Mouse (Mus musculus): ENCODE results near the gene Larp7. TPM values are rescaled to one million over a fixed set of nuclear protein-coding genes. Genes with fewer than 3 reads are reported as not detected.

Larp7 gene
- 48.5 and 53.3 TPM in 2 replicates for polyA plus RNA-seq (2015; fragmentation: Nextera tagmentation; extraction: Ambion mirVana)

DNA sequence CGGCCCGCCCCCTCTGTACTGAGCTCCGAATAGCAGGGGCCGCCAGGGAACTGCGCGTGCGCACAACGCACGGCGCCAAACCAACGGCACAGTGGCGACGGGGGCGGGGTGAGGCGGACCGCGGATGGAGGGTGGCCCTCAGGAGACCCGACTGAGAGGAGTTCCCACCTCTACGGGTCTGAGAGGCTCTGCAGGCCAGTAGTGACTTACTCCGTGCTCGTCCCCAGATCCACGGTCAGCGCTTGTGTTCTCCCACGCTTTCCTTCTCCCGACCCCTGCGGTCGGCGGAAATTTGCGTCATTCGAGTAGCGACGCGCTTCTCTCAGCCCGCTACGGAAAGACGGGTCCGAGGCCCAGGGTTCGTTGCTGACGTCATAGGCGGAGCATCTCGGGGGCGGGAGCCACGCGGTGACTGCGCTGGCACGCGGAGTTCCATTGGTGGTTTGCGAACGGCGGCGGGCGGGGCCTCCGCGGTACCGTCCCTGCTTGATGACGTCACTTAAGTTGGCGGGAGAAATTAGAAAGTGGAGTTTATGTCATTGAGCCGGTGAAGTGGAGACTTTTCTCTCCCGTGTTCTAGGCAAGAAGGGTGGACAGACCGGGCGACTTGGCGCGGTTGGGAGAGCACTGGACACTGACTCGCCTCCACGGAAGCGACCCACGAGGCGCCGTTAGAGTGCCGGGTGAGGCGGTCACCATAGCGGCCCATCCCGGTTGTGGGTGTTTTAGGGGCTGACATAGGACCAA is at the start of gene Larp7, which contains the start of gene Zgrf1:
Gene Larp7 (minus strand): TSS at position 377 of the 747 bp plus-strand sequence.
Gene Zgrf1 (plus strand): TSS at position 517 of the 747 bp plus-strand sequence.
- ATAC-seq = peak; percentile 100
- Histone ChIP-seq H3K27ac (peak within 1 kb of the TSS; percentile 95), H3K9ac (peak within 1 kb of the TSS; percentile 71), H3K4me3 (replicated peaks) (peak within 1 kb of the TSS; percentile 65), H3K4me2 (replicated peaks) (peak within 1 kb of the TSS; percentile 57), H3K9me3 (no peaks in the 10 kb centered on the region), H3K4me1 (replicated peaks) (0 out of 2 replicates have a peak, but pooled peaks cover 3% of the 10 kb centered on the region), H3K27me3 (replicated peaks) (no peaks in the 10 kb centered on the region), H3K36me3 (no peaks in the 10 kb centered on the region)
- under 1% methylated on average over 72 of the region's 73 CpGs for WGBS

DNA sequence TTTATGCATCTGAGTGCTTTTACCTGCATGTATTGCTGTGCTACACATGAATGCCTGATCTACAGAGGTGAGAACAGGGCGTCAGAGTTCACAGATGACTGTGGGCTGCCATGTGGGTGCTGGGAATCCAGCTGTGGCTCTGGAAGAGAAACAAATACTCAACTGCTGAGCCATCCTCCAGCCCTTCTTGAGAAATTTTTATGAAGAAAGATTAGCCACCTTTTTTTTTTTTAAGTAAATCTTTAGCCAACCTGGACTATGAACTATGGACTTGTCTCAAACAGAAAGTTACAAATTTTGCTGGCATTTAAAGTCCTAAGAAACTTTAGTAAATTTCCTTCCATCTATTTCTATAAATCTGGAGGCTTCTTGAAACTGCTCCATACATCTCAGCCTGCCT is 44.0 kb upstream of the Larp7 start:
- Histone ChIP-seq H3K9me3 (no peaks in the 10 kb centered on the region), H3K4me2 (replicated peaks) (no peak overlapping the region), H3K4me1 (replicated peaks) (no peaks in the 10 kb centered on the region), H3K27ac (no peak overlapping the region), H3K27me3 (replicated peaks) (no peaks in the 10 kb centered on the region), H3K4me3 (replicated peaks) (no peak overlapping the region), H3K9ac (no peak overlapping the region), H3K36me3 (0 out of 2 replicates have a peak, but pooled peaks cover 4% of the 10 kb centered on the region)
- WGBS = 83% methylated on average over 1 of the region's 1 CpGs
- ATAC-seq = no peak

DNA sequence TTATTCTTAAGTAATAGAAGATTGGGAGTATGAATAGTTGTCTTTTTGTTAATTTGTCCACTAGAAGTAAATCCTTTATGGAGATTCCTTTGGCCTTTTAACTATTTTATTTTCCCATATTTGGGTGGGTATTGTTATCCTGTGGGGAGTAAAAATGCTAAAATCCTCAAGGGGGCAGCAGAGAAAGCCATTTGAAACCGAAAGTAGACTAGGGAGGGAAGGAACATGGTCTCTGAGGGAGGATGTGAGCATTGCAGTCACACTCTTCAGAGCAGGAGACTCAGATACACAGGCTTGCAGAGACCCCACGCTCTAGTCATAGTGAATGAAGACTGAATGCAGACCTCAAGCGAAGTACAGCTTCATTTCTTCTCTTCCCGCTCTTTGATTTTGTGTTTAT is 19.4 kb upstream of the Larp7 start:
- H3K27ac ChIP-seq = no peak overlapping the region
- no peaks in the 10 kb centered on the region for H3K27me3 ChIP-seq (replicated peaks)
- H3K9me3 ChIP-seq = no peaks in the 10 kb centered on the region
- no peak overlapping the region for H3K4me3 ChIP-seq (replicated peaks)
- peak; percentile 55; the same call in 1 of the 2 replicates for ATAC-seq
- no peaks in the 10 kb centered on the region for H3K4me1 ChIP-seq (replicated peaks)
- H3K9ac ChIP-seq = no peak overlapping the region
- H3K4me2 ChIP-seq (replicated peaks) = no peak overlapping the region
- peaks cover 4% of the 10 kb centered on the region; the same call in 1 of the 2 replicates for H3K36me3 ChIP-seq
- 61% methylated on average over 4 of the region's 4 CpGs for WGBS

DNA sequence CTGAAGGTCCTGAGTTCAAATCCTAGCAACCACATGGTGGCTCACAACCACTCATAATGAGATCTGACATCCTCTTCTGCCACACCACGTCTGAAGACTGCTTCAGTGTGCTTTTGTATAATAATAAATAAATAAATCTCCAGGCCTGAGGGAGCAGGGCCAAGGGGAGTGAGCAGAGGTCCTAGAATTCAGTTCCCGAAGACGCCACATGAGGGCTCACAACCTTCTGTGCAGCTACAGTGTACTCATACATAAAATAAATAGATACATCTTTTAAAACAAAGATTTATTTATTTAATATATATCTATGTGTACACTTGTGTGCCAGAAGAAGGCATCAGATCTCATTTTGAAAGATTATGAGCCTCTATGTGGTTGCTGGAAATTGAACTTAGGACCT is 12.0 kb upstream of the Larp7 start:
- H3K9ac ChIP-seq = no peak overlapping the region
- H3K36me3 ChIP-seq = peaks cover 9% of the 10 kb centered on the region; the same call in 1 of the 2 replicates
- no peak for ATAC-seq
- no peak overlapping the region for H3K4me2 ChIP-seq (replicated peaks)
- H3K4me1 ChIP-seq (replicated peaks) = no peaks in the 10 kb centered on the region
- no peak overlapping the region for H3K4me3 ChIP-seq (replicated peaks)
- 72% methylated on average over 3 of the region's 3 CpGs for WGBS
- H3K9me3 ChIP-seq = no peaks in the 10 kb centered on the region
- no peak overlapping the region for H3K27ac ChIP-seq
- H3K27me3 ChIP-seq (replicated peaks) = no peaks in the 10 kb centered on the region

DNA sequence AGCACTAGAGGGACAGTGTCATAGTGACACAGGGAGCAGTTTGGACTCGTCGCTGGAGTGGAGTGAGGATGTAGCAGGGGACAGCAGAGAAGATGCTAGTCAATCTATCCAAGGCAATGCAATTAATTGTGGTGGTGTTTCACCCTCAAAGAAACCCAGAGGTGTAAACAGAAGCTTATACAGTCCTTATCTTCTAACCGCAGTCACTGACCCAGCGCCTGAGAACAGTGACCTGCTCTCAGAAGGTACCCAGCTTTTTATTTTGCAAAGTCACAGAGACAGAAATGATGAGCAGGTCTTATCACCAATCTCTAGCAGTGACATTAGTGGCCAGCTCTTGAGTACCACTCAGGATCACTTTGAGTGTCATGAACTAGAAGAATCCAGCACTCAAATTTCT is 9.8 kb upstream of the Larp7 start:
- 89% methylated on average over 4 of the region's 4 CpGs for WGBS
- ATAC-seq = no peak
- Histone ChIP-seq H3K27ac (no peak overlapping the region), H3K27me3 (replicated peaks) (no peaks in the 10 kb centered on the region), H3K36me3 (peaks cover 9% of the 10 kb centered on the region; the same call in 1 of the 2 replicates), H3K4me1 (replicated peaks) (no peaks in the 10 kb centered on the region), H3K4me2 (replicated peaks) (no peak overlapping the region), H3K9me3 (no peaks in the 10 kb centered on the region), H3K4me3 (replicated peaks) (no peak overlapping the region), H3K9ac (no peak overlapping the region)

DNA sequence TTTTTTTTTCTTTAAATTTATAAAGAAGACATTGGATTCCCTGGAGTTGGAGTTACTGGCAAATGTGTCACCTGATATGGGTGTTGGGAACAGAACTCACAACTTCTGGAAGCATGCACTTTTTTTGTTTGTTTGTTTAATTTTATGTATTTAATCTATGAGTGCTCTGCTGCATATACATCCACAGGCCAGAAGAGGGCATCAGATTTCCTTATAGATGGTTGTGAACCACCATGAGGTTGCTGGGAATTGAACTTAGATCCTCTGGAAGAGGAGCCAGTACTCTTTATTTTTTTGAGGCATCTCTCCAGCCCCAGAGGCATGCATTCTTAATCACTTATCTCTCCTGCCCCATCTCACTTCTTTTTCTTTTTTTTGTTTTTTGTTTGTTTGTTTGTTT is 5.1 kb upstream of the Larp7 start:
- no peak overlapping the region for H3K27ac ChIP-seq
- H3K9ac ChIP-seq = no peak overlapping the region
- no peaks in the 10 kb centered on the region for H3K27me3 ChIP-seq (replicated peaks)
- no peak overlapping the region for H3K4me2 ChIP-seq (replicated peaks)
- H3K36me3 ChIP-seq = peaks cover 9% of the 10 kb centered on the region; the same call in 1 of the 2 replicates
- 0 out of 2 replicates have a peak, but pooled peaks cover 3% of the 10 kb centered on the region for H3K4me1 ChIP-seq (replicated peaks)
- no peak for ATAC-seq
- H3K4me3 ChIP-seq (replicated peaks) = no peak overlapping the region
- H3K9me3 ChIP-seq = no peaks in the 10 kb centered on the region

DNA sequence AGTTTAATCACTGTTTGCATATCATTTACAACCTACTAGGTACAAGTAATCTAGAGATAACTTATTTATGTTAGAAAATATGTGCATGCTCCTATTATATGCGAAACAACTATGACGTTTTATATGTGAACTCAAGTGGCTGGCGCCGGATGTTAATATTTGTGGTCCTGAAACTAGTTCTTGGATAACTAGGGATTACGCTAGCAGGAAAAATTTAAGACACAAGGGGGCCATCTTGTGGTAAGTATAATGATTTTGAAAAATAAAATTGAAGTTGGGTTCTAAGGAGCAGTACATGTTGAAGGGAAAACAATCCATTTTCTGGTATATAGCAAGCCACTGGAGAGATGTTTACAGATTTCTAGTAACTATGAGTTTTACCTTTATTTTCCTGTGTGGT is 1.6 kb upstream of the Larp7 start:
- Histone ChIP-seq H3K36me3 (no peaks in the 10 kb centered on the region), H3K4me3 (replicated peaks) (no peak overlapping the region), H3K27ac (no peak overlapping the region), H3K4me2 (replicated peaks) (peak overlapping the region; percentile 57), H3K27me3 (replicated peaks) (no peaks in the 10 kb centered on the region), H3K9me3 (no peaks in the 10 kb centered on the region), H3K9ac (0 out of 2 replicates have a peak overlapping the region, but pooled peaks have one; percentile 23), H3K4me1 (replicated peaks) (0 out of 2 replicates have a peak, but pooled peaks cover 3% of the 10 kb centered on the region)
- 42% methylated on average over 5 of the region's 5 CpGs for WGBS
- ATAC-seq = no peak

DNA sequence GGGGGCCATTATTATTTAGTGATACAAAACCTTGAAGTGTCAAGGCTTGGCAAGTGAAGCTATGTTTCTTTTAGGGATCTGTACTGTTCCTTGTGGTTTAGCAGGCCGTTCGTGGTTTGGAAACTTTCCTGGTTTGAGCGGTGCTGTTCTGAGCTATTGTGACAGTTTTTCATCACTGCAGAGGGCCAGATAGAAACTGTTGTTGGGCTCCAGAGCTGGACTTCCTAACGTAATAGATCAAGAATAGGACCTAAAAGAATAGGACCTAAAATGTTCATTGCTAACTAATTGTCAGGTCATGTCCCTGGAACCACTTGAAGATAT is 533 bp upstream of the Larp7 start:
- Histone ChIP-seq H3K4me3 (replicated peaks) (peak overlapping the region; percentile 65), H3K9me3 (no peaks in the 10 kb centered on the region), H3K4me1 (replicated peaks) (0 out of 2 replicates have a peak, but pooled peaks cover 3% of the 10 kb centered on the region), H3K9ac (peak overlapping the region; percentile 47), H3K4me2 (replicated peaks) (peak overlapping the region; percentile 57), H3K36me3 (no peaks in the 10 kb centered on the region), H3K27me3 (replicated peaks) (no peaks in the 10 kb centered on the region), H3K27ac (peak overlapping the region; percentile 18; the same call in 1 of the 2 replicates)
- WGBS = 0% methylated on average over 4 of the region's 4 CpGs
- 0 out of 2 replicates have a peak, but pooled peaks have one; percentile 1 for ATAC-seq

DNA sequence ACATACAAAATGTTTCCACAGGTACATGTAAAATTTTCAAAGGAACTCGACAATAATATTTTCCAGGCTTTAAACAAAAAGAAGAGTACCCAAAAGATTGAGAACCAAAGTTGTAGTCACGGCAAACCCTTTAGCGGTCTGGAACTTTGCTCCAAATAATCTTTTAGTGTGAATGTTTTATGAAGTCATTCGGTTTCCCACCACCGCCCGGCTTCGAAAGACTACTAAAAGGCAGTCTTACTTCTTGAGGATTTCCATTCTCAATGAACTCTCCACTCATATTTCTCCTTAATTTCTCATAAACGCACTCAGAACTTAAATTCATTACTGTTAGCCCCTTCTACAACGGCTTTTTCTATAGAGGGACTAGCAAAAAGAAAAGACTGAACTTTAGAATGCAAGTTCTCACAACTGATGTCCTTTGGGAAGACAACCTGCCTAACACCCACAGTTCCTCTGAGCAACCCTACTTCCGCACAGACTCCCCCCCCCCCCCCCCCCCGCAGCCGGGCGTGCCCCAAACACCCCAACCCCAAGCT is 646 bp downstream of the Larp7 start:
- peak overlapping the region; percentile 50 for H3K4me2 ChIP-seq (replicated peaks)
- H3K9ac ChIP-seq = peak overlapping the region; percentile 71; the same call in 1 of the 2 replicates
- ATAC-seq = no peak
- 5% methylated on average over 12 of the region's 13 CpGs for WGBS
- no peaks in the 10 kb centered on the region for H3K27me3 ChIP-seq (replicated peaks)
- H3K4me3 ChIP-seq (replicated peaks) = peak overlapping the region; percentile 65
- no peaks in the 10 kb centered on the region for H3K36me3 ChIP-seq
- no peaks in the 10 kb centered on the region for H3K9me3 ChIP-seq
- H3K27ac ChIP-seq = no peak overlapping the region
- H3K4me1 ChIP-seq (replicated peaks) = 0 out of 2 replicates have a peak, but pooled peaks cover 3% of the 10 kb centered on the region

DNA sequence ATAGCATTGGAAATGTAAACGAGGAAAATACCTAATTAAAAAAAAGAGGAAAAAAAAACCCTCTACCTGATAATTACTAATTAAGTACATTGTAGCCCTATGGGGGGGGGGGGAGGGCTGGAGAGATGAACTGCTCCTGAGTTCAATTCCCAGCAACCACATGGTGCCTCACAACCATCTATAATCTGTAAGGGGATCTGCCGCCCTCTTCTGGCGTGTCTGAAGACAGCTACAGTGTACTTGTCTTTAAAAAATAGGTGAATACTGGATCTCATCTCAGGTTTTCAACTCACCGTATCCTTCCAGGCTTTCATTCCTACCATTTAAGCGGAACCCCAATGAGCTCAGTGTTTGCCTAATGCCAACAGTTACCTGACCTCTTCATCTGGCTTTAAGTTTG is 5.3 kb downstream of the Larp7 start:
- H3K4me1 ChIP-seq (replicated peaks) = no peaks in the 10 kb centered on the region
- no peaks in the 10 kb centered on the region for H3K27me3 ChIP-seq (replicated peaks)
- no peak overlapping the region for H3K9ac ChIP-seq
- no peak overlapping the region for H3K4me2 ChIP-seq (replicated peaks)
- ATAC-seq = no peak
- no peak overlapping the region for H3K27ac ChIP-seq
- no peak overlapping the region for H3K4me3 ChIP-seq (replicated peaks)
- H3K9me3 ChIP-seq = no peaks in the 10 kb centered on the region
- 0 out of 2 replicates have a peak, but pooled peaks cover 6% of the 10 kb centered on the region for H3K36me3 ChIP-seq
- 50% methylated on average over 4 of the region's 5 CpGs for WGBS

DNA sequence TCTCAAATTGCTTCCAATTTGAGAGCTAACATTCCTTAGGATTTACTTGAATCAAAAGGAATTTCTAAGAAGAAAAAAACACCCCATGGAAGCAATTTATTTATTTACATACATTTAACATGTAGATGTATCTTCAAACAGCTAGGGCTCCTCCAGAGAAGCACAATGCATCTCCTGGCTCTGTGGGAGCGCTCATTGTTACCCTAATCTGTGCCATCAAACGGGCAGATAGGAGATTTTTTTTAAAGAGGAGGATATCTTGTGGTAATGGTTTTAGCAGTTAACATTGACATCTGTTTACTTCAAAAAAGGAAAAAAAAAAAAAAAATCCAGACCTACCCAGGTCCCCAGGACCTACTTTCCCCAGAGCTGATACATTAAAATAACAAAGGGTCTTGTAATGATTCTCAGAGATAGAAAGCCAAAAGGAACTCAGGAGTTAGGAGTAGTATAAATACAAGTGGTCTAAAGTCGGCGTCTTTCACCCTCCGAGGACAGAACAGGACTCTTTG is 8.5 kb downstream of the Larp7 start:
- Histone ChIP-seq H3K4me2 (replicated peaks) (no peak overlapping the region), H3K4me3 (replicated peaks) (no peak overlapping the region), H3K36me3 (0 out of 2 replicates have a peak, but pooled peaks cover 9% of the 10 kb centered on the region), H3K27me3 (replicated peaks) (no peaks in the 10 kb centered on the region), H3K4me1 (replicated peaks) (no peaks in the 10 kb centered on the region), H3K9me3 (no peaks in the 10 kb centered on the region), H3K9ac (no peak overlapping the region), H3K27ac (no peak overlapping the region)
- no peak for ATAC-seq
- WGBS = 32% methylated on average over 5 of the region's 5 CpGs

DNA sequence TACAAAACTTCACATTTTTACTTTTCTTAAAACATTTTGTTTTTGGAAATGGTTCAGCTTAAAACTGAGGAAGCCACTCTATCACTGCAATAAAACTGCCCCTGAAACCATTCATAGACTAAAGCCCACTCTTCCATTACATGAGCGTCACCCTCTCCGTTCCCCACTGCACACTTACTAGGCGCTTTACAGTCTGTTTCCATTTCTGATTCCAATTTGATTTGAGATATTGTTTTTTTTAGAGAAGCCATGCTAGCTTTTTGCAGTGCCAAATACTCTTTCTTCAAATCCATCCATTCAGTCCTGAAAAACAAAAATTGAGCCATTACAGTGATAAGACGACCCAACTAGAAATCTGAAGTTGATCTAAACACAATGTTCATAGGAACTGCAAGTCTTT is 9.2 kb downstream of the Larp7 start:
- no peak for ATAC-seq
- Histone ChIP-seq H3K27me3 (replicated peaks) (no peaks in the 10 kb centered on the region), H3K4me2 (replicated peaks) (no peak overlapping the region), H3K4me3 (replicated peaks) (no peak overlapping the region), H3K9ac (no peak overlapping the region), H3K27ac (no peak overlapping the region), H3K9me3 (no peaks in the 10 kb centered on the region), H3K36me3 (0 out of 2 replicates have a peak, but pooled peaks cover 9% of the 10 kb centered on the region), H3K4me1 (replicated peaks) (no peaks in the 10 kb centered on the region)
- WGBS = 80% methylated on average over 4 of the region's 4 CpGs

All from intestine, embryonic 15.5 days (tissue).